Mouse (Mus musculus): ENCODE measurements around the gene Prss56.

Gene Prss56

DNA sequence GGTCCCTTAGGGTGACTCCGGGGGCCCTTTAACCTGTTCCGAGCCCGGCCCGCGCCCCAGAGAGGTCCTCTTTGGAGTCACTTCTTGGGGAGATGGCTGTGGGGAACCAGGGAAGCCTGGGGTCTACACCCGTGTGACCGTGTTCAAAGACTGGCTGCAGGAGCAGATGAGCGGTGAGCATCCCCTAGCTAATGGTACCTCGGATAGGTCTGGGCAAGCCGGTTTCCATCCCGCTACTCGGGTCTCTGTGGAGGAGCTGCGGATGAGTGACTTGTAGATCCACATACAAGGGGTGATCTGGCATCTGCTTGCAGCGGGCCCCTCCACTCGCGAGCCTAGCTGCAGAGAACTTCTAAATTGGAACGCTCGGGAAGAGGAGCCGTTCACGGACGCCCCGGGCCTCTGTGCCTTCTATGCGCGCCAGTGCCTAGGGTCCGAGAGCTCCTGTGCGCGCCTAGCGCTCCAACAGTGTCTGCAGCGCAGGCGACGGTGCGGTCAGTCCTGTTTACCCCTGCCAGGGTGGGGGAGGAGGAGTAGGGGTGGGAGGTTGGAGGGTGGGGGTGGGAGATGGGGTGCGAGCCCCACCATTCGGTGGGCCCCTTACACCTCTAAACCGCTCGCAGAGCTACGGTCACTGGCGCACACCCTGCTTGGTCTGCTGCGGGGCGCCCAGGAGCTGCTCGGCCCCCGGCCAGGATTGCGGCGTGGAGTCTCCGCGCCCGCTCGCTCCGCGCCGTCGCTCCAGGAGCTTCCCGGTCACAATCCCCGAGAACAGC, 3.3 kb downstream of the Prss56 start:
- DNase-seq: no peak

DNA sequence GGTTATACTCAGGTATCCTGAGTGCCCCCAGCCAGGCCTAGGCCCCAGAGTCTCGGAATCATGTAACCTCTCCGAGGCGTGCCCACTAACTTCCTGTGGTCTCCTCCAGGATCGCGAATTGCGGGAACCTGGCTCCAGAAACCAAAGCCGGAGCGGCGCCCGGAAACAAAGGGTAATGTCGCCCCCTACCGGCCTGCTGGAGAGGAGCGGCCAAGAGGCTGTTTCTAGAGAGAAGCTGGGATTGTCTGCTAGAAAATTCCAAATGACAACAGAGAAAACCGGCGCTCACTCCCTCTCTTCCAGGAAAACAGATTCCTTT, 3.9 kb downstream of the Prss56 start:
- DNase-seq: peak; percentile 85

DNA sequence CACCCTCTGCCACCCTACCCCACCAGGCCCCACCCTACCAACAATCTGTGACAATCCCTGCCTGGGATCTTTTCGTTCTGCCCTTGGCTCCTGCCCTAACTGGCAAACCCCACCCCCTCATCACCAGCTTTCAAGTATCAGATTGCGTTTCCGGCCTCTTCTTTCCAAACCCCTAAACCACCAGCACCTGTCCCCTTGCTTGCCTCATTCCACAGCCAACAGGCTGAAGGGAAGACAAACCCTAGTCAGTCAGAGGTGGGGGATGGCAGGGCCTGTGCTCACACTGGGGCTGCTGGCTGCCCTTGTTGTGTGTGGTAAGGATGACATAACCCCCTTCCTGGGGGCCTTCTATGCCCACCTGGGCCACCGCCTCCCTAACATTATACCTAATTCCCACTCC, 7.3 kb downstream of the Prss56 start, which contains the start of gene Chrnd:
Gene Chrnd, plus strand, starts transcription at position 179 of the 400 bp plus-strand sequence.
- no peak for DNase-seq

DNA sequence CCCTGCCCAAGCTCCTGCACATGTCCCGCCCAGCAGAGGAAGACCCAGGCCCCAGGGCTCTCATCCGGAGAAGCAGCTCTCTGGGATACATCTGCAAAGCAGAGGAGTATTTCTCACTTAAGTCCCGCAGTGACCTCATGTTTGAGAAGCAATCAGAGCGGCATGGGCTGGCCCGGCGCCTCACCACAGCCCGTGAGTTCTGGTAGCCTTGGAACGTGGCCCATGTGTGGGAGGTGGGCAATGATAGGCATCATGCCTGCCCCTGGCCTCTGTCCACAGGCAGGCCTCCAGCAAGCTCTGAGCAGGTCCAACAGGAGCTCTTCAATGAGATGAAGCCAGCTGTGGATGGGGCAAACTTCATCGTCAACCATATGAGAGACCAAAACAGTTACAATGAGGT, 14.2 kb downstream of the Prss56 start:
- no peak for DNase-seq

DNA sequence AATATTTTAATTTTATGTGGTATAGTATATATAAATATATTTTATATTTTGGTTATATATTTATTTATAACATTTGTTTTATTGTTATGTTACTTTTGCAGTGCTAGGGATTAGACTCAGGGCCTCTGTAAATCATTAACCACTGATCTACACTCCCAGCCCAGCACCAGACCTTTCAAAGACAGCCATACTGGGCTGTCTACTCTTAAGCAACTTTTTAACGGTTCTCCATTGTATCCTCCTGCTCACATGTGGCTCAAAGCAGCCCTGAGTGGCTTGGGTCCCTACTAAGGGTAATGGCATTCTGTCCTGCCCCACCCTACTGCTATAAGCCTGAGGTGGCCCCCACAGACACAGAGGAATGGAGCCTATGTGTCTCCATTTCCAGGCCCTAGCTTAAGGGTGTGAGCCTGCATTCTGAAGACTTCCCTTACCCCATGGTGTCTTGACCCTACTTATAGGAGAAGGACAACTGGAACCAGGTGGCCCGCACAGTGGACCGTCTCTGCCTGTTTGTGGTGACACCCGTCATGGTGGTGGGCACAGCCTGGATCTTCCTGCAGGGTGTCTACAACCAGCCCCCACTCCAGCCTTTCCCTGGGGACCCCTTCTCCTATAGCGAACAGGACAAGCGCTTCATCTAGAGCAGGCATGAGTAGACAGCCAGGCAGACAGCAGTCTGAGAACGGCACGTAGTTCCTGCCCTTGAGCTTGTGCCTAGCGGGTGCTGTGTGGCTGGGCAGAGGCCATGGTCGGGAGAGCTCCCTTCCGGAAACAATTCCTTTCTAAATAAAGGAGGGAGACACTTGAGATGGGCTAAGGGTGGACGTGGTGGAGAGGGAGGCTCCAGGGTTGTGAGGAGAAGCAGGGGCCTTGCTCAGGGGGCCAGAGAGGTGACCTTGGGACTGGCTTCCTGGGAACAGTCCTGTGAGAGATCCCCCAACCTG, 15.3 kb downstream of the Prss56 start:
- no peak for DNase-seq

DNA sequence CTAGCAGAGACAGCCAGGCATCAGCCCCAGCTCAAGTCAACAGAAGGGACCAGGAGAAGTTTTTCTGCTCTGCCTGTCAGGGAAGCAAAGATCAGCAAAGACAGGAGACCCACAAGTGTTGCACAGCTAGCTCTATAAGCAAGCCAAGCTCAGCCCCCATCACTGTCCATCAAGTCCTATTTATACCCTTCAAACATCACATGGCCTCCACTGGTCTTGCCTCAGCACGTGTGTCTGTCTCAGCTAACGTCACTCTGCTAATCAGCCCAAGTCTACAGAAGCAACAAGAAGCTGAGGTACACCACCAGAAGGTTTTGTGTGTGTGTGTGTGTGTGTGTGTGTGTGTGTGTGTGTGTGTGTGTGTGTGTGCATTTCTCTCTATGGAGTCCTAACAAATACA, 17.7 kb downstream of the Prss56 start:
- DNase-seq: no peak

DNA sequence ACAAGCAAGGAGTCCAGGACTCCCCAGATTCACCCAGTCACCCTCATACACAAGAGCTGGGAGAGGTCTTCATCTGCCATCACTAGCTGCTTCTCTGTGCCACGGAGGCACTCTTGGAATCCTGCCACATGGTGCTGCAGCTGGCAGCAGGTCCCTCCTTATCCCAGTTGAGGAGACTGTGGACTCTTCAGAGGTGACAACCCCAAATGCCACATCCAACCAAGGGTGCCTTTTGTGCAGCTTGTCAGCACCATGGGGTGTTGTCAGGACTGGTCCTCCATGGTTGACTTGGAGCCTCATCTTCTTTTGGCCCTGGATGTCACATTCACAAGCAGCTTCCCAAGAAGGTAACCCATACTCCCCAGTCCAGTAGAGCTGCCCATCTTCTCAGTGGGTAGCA, 18.7 kb downstream of the Prss56 start:
- DNase-seq: no peak

DNA sequence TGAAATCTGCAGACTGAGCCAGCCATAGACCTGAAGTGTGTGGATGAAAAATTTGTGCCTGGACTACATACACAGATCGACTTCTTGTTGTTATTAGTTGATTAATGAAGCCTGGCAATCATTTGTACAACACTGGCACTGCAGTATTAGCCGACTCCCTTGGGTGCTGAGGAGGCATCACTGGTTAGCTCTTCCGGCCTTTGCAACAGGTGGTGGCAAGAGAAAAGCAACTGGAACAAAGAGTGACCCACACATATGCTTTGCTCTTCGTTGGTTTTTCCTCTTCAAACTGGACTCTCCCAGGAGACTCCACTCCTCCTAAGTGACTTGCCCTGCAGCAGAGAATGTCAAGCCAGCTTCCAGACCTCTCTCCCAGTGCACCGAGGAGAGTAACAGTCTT, 20.7 kb downstream of the Prss56 start:
- no peak for DNase-seq

DNA sequence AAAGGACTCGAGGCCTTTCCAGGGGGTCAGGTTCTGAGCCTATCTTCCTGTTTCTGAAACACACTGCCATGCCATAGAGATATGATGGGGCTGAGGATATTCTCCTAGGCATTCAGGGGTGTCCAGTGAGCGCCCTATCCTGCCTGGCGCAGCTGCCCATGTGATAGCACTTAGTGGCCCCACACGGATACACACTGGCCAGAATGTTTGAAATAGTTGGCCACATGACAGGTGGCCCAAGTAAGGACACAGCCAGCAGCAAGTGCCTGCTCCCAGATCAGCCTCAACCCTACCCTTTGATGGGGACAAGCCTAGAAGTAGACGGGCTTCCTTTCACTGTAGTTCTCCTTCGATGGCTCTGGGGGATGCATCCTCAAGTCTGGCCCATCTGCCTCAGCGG, 21.4 kb downstream of the Prss56 start, which contains the start of gene Chrng:
Gene Chrng, plus strand, starts transcription at position 193 of the 400 bp plus-strand sequence.
- DNase-seq: no peak

DNA sequence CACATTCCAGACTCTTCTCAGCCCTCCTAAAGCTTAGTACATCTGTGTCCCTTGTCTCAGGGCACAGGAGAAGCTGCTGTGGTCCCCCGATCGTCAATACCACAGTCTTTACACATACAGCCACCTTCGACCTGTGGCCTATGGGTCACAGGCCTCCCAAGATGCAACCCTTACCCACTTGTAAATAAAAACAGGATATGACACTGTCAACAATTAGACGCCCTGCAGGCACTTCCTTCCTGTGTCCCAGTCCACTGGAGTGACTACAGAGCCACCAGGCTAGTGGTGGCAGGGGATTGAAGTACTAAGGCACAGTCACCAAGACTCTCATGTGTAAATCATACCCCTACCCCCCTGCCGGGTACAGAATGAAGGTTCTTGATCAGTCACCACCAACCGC, 21.9 kb downstream of the Prss56 start:
- no peak for DNase-seq

DNA sequence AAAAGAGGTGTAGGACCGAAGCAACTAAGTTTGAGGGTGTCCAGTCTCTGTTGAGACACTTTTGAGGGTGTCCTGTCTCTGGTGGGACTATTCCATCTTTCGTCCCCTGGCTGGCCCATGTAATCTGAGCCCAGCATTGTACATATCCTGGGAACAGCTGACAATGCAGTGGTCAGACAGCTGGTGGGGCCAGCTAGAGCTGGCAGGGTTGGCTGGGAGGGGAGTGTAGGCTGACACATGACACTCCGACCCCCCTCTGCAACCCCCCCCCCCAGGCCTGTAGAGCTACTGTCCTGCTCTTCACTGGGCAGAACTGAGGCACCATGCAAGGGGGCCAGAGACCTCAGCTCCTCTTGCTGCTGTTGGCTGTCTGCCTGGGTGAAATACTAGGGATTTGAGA, 22.4 kb downstream of the Prss56 start:
- no peak for DNase-seq

DNA sequence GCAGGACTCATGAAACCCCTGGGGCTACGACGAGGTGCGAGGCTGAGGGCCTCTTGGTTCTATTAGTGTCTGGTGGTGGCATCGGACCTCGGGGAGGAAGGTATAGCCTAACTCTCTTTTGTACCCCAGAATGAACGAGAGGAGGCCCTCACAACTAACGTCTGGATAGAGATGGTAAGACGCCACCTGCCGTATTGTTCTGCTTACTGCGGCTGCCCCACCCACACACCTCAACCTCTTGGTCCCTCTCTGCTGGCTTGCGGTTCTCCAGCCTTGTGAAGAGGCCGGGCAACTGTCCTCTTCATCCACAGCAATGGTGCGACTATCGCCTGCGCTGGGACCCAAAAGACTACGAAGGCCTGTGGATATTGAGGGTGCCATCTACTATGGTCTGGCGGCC, 23.2 kb downstream of the Prss56 start:
- DNase-seq: no peak

DNA sequence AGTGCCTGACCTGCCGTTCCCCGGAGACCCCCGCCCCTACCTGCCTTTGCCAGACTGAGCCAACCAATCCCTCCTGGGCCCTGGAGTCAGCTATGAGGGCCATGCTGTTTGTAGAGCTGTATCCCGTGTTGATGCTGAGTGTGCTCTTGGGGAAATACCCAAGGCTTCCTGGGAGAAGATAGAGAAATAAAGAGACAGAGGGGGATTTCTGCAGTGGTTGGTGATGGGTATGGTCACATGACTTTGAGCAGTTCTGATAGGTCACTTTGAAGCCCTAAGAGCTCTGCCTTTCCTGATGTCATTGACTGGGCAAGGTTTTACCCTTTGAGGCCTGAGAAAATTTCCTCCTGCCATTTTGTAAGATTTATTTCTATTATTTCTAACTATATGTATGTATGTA, 28.3 kb downstream of the Prss56 start:
- DNase-seq: no peak

DNA sequence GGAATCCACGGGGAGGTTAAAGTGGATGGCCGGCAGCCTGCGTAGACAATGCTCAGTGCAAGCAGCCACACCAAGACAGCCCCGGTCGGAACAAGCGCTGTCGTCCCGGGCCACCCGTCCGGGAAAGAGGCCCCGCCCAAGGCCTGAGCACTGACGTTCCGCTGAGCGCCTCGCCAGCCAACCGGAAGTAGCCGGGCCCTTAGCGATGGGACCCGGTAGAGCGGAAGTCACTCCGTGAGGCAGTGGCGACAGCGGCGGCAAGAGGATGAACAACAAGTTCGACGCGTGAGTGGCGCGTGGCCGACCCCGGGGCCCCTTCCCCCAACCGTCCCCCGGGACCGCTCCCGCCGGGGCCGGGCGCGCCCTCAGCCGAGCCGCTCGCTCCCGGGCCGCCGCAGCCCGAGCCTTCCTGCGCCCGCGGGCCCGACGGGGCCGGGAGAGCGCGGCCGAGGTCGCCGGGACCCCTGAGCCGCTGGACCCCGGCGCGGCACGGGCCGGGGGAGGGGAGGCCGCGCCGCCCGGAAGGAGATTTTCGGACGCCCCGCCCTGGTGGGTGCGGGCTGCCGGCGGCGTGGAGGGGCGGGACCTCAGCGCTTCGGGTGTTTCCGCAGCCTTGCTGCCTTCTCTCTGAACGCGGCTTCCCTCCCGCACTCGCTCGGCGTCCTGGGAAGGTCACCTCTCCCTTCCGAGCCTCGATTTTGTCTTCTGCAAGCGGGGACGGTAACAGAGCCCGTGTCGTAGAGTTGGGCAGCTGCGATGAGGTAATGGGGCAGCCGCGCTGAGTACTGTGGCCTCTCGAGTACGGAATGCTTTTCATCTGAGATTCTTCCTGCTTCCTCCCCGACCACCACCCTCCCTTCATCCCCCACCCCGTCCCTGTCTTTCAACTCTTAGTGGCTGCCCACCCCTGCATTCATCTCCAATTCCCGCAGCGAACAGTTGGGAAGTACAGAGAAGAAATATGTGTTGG, 30.9 kb downstream of the Prss56 start, which contains the start of gene Eif4e2:
Gene Eif4e2, plus strand, starts transcription at position 180 of the 970 bp plus-strand sequence.
- DNase-seq: peak; percentile 97

DNA sequence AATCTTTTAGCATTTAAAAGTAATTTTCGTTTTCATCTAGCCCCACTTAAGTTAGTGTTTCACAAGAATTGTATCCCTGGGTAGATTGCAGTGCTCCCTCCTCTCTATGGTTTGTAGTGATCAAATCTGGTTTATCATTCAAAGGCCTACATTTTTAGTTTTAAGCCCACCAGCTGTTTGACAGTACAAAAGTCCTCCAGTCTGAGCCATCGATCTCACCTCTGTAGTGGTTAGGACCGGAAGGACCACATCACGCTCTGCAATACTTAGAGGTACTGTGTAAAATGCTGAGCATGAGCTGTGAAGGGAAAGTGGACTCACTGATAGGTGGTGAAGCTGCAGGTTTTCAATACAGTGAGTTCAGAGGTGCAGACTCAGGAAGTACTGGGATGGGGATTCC, 31.6 kb downstream of the Prss56 start:
- no peak for DNase-seq

DNA sequence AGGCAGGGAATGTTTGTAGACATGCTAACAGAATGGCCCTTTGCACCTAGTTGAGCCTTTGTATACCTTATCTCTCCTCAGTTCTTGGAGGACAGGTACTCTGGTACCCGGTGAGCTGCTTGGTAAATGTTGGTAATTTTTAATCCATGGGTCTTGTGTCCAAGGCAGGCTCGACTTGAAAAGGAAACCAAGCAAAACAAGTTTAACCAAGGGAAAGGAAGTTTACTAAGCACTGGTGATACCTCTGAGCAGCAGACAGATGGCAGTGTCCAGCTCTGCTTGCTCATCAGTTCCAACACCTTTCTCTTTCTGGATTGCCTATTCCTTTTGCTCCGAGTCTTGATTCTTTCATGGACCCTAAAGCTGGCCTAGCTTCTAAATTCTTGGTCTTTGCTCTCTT, 34.8 kb downstream of the Prss56 start:
- no peak for DNase-seq

DNA sequence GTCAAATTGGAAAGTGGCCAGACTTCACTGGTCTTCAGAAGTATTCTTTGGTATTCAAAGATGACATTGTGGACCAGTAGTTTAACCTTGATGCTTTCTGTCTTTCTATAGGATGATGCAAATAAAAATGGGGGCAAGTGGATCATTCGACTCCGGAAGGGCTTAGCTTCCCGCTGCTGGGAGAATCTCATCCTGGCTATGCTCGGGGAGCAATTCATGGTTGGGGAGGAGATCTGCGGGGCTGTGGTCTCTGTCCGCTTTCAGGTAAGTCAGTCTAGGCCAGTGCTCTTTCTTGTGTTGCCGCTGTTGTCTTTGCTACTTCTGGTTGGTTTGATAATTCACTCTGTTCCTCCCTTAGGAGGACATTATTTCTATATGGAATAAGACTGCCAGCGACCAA, 42.6 kb downstream of the Prss56 start:
- no peak for DNase-seq

DNA sequence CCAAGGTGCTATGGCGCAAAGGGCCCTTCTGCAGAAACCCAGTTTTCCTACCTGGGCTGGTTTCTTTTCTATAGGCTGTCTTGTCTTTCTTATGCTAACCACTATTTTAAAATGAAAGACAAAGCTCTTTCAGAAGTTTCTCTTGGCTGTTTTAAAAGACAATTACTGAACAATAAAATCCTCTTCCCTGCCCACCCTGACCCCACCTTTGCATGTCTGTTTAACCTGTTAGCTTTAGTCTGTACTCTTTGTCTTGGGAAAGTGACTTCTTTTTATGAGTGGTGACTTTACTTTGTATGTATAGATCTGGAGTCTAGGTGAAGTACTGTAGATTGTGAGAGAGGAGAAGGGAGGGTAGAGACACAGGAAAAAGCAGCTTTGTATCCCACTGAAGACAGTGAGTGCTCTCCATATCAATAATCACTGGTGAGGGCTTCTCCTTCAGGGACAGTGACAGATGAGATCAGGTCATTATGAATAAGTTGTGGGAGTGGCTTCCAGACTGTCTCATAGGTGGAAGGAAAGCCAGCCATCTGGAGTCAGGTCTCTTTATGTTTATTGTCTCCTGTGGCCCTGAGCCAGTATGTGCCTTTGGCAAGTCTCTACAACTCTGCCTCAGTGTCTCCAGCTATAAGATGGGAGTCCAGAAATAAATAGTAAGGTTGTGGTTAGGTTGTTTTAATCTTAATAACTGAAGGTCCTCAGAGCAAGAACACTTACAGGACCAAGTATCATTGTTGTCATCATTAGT, 43.5 kb downstream of the Prss56 start:
- DNase-seq: no peak

DNA sequence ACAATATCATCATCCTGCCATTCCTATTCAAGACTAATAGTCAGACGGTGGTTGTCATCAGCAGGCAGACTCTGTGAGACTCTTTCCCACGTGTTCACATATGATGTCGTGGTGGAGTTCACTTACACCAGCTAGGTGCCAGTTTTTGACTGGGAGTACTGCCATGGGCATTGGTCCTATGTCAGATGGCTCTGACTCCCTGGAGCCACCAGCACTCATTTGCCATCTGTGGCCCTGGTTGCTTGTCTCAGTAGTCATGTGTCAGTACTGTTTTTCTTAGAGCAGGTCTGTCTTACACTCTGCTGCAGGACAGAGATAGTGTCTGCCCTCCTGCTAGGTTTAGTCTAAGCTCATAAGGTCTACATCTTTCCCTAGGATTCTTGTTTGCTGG, 44.0 kb downstream of the Prss56 start:
- no peak for DNase-seq

DNA sequence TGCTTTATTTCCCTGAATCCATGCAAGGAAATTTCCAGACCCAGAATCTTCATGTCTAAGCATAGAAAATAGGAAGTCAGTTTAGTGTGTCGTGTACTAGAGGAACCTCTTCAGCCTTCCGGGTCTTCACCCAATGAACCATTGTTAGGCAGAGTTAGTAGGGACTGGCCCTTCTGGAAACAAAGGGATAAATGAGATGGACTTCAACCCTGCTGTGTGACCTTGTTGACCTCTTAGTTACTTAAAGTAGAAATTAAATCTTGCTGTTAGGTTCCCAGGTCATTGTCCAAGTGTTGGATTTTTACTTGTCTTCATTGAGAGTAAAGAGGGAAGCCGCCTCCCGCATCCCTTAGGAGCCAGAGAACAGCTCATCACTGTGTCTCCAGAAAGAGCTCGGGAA, 47.5 kb downstream of the Prss56 start:
- no peak for DNase-seq

DNA sequence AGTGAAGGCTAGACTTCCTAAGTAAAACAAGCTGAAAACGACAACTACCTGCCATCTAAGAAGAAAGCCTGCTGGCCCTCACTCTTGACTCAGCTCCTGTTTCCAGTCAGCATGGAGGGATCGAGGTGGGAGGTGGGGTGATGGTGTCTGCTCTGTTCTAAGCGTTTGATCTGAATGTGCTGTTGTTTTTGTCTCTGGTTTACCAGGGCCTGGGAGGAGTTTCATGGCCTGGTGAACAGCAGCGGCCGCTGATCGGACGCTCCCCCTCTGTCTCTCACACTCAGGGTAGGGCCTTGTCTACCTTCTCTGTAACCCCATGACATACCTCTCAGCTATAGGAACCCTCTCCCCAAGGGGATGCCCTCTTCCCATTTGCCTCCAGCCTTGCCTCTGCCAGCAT, 49.1 kb downstream of the Prss56 start:
- no peak for DNase-seq

All from kidney, postnatal 10 days (tissue).